Mouse (Mus musculus) midbrain, postnatal 0 days (tissue): ENCODE data around the gene Sctr. TPM values are rescaled to one million over a fixed set of nuclear protein-coding genes. Genes with fewer than 3 reads are reported as not detected.

Experiments
- ATAC-seq: fragments of 200-750 bp; cut with Nextera tagmentation; 2 replicates; pipeline ENCODE4 v1.8.0; 2017; ENCODE audit warnings: moderate number of reproducible peaks, mild to moderate bottlenecking, moderate TSS enrichment, moderate library complexity; ENCODE audit not compliant: low FRiP score
- DNase-seq: peaks from one replicate; pipeline ENCODE4 v3.0.0-alpha.2; 2015; ENCODE audit warnings: low spot score
- H3K27ac ChIP-seq: fragments of 300-500 bp; sonication (generic); 2 replicates; pipeline ENCODE4 v1.5.1; 2014; ENCODE audit warnings: low read depth, mild to moderate bottlenecking, low read length, mixed read lengths
- H3K27me3 ChIP-seq: fragments of 300-500 bp; sonication (generic); 2 replicates; pipeline ENCODE4 v1.6.1; 2014; ENCODE audit warnings: low read length, control low read depth, mixed read lengths; ENCODE audit not compliant: insufficient read depth
- H3K36me3 ChIP-seq: fragments of 300-500 bp; sonication (generic); 2 replicates; pipeline ENCODE4 v1.6.1; 2014; ENCODE audit warnings: low read length, control low read depth, mixed read lengths; ENCODE audit not compliant: insufficient read depth
- H3K4me1 ChIP-seq: fragments of 300-500 bp; sonication (generic); 2 replicates; pipeline ENCODE4 v1.6.1; 2014; ENCODE audit warnings: mild to moderate bottlenecking, control low read depth, antibody characterized with exemption, low read length, mixed read lengths; ENCODE audit not compliant: insufficient read depth
- H3K4me2 ChIP-seq: fragments of 300-500 bp; sonication (generic); 2 replicates; pipeline ENCODE4 v1.6.1; 2014; ENCODE audit warnings: low read depth, mild to moderate bottlenecking, low read length, mixed read lengths; ENCODE audit not compliant: poor library complexity, severe bottlenecking
- H3K4me3 ChIP-seq: fragments of 300-500 bp; sonication (generic); 2 replicates; pipeline ENCODE4 v1.5.1; 2014; ENCODE audit warnings: low read depth, mild to moderate bottlenecking, low read length, moderate library complexity
- H3K9ac ChIP-seq: fragments of 300-500 bp; sonication (generic); replicated peaks from 2 replicates; pipeline ENCODE4 v1.6.1; 2014; ENCODE audit warnings: mild to moderate bottlenecking, low read length, moderate library complexity, mixed read lengths; ENCODE audit not compliant: poor library complexity, severe bottlenecking
- H3K9me3 ChIP-seq: fragments of 300-500 bp; sonication (generic); 2 replicates; pipeline ENCODE4 v1.6.1; 2016; ENCODE audit warnings: low read length, control low read depth
- CTCF ChIP-seq: IDR thresholded peaks from 2 replicates; pipeline ENCODE4 v1.5.1; 2016; ENCODE audit warnings: antibody characterized with exemption, mild to moderate bottlenecking
- WGBS: fragments of 180-500 bp; shearing (Covaris S2); extraction: QIAGEN DNeasy Blood & Tissue Kit; methylation state at CpG from one replicate; pipeline ENCODE4 v1.1.7; 2014; 5-methylcytosine and 5-hydroxymethylcytosine counted together
- polyA plus RNA-seq: library from polyadenylated mRNA; unstranded; fragments of >200 nt; fragmentation: Nextera tagmentation; extraction: Ambion mirVana; gene quantifications from 2 replicates; pipeline ENCODE4 v1.2.1, GENCODE M21; 2015
- total RNA-seq: library from RNA; depleted of rRNA; stranded (reverse); fragments of >200 nt; gene quantifications from 2 replicates; pipeline ENCODE4 v1.2.3, GENCODE M21; 2014

Gene Sctr
- total and polyA plus RNA-seq, 2 experiments from 2014 or later, result 1.00 to 1.6 TPM

DNA sequence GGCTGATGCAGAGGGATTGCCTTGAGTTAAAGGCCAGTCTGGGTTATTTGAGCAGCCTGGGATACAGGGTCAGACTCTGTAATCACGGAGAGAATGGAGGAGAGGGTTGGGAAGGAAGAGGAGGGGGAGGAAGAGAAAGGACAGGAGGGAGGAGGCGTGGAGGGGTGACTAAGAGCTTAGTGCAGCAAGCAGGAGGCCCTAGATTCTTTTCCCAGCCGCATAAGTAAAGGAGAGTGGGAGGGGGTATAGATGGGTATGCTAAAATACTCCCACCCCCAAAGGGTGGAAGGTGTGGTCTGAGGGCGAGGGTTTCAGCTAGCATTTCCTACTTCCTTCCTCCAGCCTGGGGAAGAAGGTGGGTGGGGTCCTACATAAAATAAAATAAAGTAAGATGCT is 67.6 kb downstream of the Sctr start:
- no peak overlapping the region for H3K9ac ChIP-seq
- ATAC-seq, result no peak
- no peaks in the 10 kb centered on the region for H3K9me3 ChIP-seq
- 40% methylated on average over 4 of the region's 4 CpGs for WGBS
- peaks cover 7% of the 10 kb centered on the region; the same call in 1 of the 2 replicates for H3K27me3 ChIP-seq
- no peak for TF ChIP-seq CTCF
- no peak overlapping the region for H3K27ac ChIP-seq
- no peak for DNase-seq
- no peaks in the 10 kb centered on the region for H3K36me3 ChIP-seq
- no peak overlapping the region for H3K4me3 ChIP-seq
- H3K4me2 ChIP-seq, result no peak overlapping the region
- H3K4me1 ChIP-seq, result peaks cover 7% of the 10 kb centered on the region; the same call in 1 of the 2 replicates

DNA sequence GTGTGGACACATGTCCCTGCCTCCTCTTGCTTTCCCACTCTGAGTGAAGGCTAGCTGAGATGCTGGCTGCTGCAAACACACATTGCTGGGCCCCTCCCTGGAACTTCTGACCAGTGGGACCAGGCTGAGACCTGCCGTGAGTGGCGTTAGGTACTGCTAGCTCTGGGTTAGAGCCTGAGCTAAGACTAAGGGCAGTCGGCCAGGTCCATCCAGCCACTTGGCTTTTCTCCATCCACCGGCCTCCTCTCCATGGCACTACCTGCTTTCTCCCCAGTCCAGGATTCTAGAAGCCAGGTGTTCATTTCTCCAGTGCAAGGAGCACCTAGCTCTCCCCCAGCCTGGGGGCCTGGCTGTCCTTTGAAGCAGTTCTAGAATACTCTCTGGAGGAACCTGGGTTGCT is 68.2 kb downstream of the Sctr start:
- TF ChIP-seq CTCF, result no peak
- WGBS, result 79% methylated on average over 4 of the region's 4 CpGs
- ATAC-seq (no peak), DNase-seq (no peak)
- Histone ChIP-seq H3K4me2 (no peak overlapping the region), H3K9me3 (no peaks in the 10 kb centered on the region), H3K9ac (no peak overlapping the region), H3K36me3 (no peaks in the 10 kb centered on the region), H3K4me1 (peaks cover 7% of the 10 kb centered on the region; the same call in 1 of the 2 replicates), H3K4me3 (no peak overlapping the region), H3K27ac (no peak overlapping the region), H3K27me3 (peaks cover 7% of the 10 kb centered on the region; the same call in 1 of the 2 replicates)

GRCm38 (mm10) chr1:120075507-120075906 is 68.8 kb downstream of the Sctr start:
- Histone ChIP-seq H3K4me1 (peaks cover 7% of the 10 kb centered on the region; the same call in 1 of the 2 replicates), H3K27ac (no peak overlapping the region), H3K27me3 (peaks cover 7% of the 10 kb centered on the region; the same call in 1 of the 2 replicates), H3K9ac (no peak overlapping the region), H3K36me3 (no peaks in the 10 kb centered on the region), H3K9me3 (no peaks in the 10 kb centered on the region), H3K4me2 (no peak overlapping the region), H3K4me3 (no peak overlapping the region)
- ATAC-seq (no peak), DNase-seq (no peak)
- no peak for TF ChIP-seq CTCF
- WGBS, result 79% methylated on average over 5 of the region's 5 CpGs

- no peak for TF ChIP-seq CTCF
- Histone ChIP-seq H3K27me3 (peaks cover 4% of the 10 kb centered on the region; the same call in 1 of the 2 replicates), H3K36me3 (no peaks in the 10 kb centered on the region), H3K4me3 (no peak overlapping the region), H3K27ac (no peak overlapping the region), H3K9ac (no peak overlapping the region), H3K9me3 (no peaks in the 10 kb centered on the region), H3K4me2 (no peak overlapping the region), H3K4me1 (peaks cover 7% of the 10 kb centered on the region; the same call in 1 of the 2 replicates)
- DNase-seq, result no peak
- ATAC-seq, result no peak
- 16% methylated on average over 9 of the region's 9 CpGs for WGBS
These were observed 71.2 kb downstream of the Sctr start for GRCm38 (mm10) chr1:120077746-120078410.

DNA sequence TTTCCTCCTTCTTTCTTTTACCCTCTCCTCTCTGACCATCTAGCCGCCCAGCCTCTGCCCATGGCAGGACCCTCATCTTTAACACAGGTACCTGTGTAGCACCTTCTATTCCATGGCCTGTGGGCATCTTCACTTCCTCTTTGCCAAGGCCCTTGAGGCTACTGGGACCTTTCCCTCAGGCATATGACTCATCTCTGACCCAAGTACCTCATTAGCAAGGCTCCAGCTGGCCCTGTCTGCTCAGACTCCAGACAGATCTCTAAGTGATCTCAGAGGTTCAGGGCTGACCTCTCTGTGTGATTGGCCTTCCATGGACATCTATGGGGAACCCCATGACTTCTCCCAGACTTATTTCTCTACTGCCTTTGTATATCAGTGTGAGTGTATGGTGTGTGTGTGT is 73.9 kb downstream of the Sctr start:
- DNase-seq, result no peak
- no peak for TF ChIP-seq CTCF
- WGBS, result 89% methylated on average over 1 of the region's 1 CpGs

DNA sequence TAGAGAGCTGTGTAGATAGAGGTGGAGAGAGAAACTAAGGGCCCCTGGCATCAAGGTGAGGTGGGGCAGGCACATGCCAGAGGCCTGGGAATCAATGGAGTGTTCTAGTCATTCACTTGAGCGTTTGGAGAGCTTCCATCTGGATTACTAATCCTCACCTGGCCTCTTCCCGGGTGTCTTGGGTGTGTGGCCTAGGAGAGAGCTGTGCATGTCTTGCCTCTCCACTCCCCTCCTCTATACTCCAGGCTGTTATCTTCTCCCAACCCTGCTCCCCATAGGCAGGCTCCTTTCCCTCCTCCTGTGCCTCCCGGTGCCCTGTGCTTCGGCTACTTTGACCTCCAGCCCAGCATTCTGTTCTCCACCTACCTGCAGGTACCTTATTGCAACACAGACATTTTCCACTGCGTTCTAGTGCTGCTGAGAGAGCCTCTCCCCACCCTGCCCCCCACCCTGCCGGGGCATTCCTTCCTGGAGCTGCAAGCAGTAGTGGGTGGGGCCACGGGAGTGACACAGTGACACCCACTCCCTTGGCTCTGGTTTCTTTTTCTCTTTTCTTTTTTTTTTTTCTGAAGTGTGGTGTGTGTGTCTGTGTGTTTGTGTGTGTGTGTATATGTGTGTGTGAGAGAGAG is 76.4 kb downstream of the Sctr start:
- ATAC-seq (no peak), DNase-seq (no peak)
- TF ChIP-seq CTCF, result no peak
- no peak overlapping the region for H3K4me3 ChIP-seq
- H3K27ac ChIP-seq, result no peak overlapping the region
- H3K9ac ChIP-seq, result no peak overlapping the region
- H3K36me3 ChIP-seq, result no peaks in the 10 kb centered on the region
- 59% methylated on average over 7 of the region's 7 CpGs for whole genome bisulfite sequencing
- H3K27me3 ChIP-seq, result no peaks in the 10 kb centered on the region
- H3K4me2 ChIP-seq, result no peak overlapping the region
- H3K4me1 ChIP-seq, result no peaks in the 10 kb centered on the region
- H3K9me3 ChIP-seq, result no peaks in the 10 kb centered on the region

More for the DNA sequence above, 73.9 kb downstream of the Sctr start:
- Histone ChIP-seq H3K36me3 (no peaks in the 10 kb centered on the region), H3K9ac (no peak overlapping the region), H3K4me1 (no peaks in the 10 kb centered on the region), H3K27ac (no peak overlapping the region), H3K9me3 (no peaks in the 10 kb centered on the region), H3K4me3 (no peak overlapping the region), H3K4me2 (no peak overlapping the region), H3K27me3 (no peaks in the 10 kb centered on the region)
- ATAC-seq, result no peak
